Mouse (Mus musculus): ENCODE results near the gene Slc2a6.

- TF ChIP-seq POLR2A (IDR thresholded peaks at IDR 0.05; ENCODE audit: low read depth, low read length) (no peak), CTCF (conservative IDR thresholded peaks at IDR 0.05; ENCODE audit: insufficient read depth, insufficient read length, low read depth, low read length) (no peak)
Measured at GRCm38 (mm10) chr2:27021103-27021502, 6.7 kb downstream of the Slc2a6 start.
